Mouse (Mus musculus) kidney, embryonic 14.5 days (tissue): Measurements from ENCODE around the gene Nle1. TPM values are rescaled to one million over a fixed set of nuclear protein-coding genes. Genes with fewer than 3 reads are reported as not detected.

Experiments
- ATAC-seq: fragments of 200-750 bp; cut with Nextera tagmentation; 2 replicates; pipeline ENCODE4 v1.8.0; 2017; ENCODE audit warnings: moderate number of reproducible peaks, mild to moderate bottlenecking, moderate TSS enrichment, moderate library complexity; ENCODE audit not compliant: low FRiP score, low TSS enrichment
- H3K27ac ChIP-seq: fragments of 300-500 bp; sonication (generic); 2 replicates; pipeline ENCODE4 v1.5.1; 2014; ENCODE audit warnings: low read depth, mild to moderate bottlenecking, low read length, moderate library complexity, mixed read lengths
- H3K27me3 ChIP-seq: fragments of 300-500 bp; sonication (generic); 2 replicates; pipeline ENCODE4 v1.6.1; 2014; ENCODE audit warnings: mild to moderate bottlenecking, low read length; ENCODE audit not compliant: control insufficient read depth, insufficient read depth
- H3K36me3 ChIP-seq: fragments of 300-500 bp; sonication (generic); 2 replicates; pipeline ENCODE4 v1.6.1; 2014; ENCODE audit warnings: low read length, mixed read lengths; ENCODE audit not compliant: control insufficient read depth, insufficient read depth
- H3K4me1 ChIP-seq: fragments of 300-500 bp; sonication (generic); 2 replicates; pipeline ENCODE4 v1.6.1; 2014; ENCODE audit warnings: low read length, mixed read lengths; ENCODE audit not compliant: control insufficient read depth, insufficient read depth
- H3K4me2 ChIP-seq: fragments of 300-500 bp; sonication (generic); replicated peaks from 2 replicates; pipeline ENCODE4 v1.6.1; 2014; ENCODE audit warnings: low read depth, mild to moderate bottlenecking, low read length
- H3K4me3 ChIP-seq: fragments of 300-500 bp; sonication (generic); 2 replicates; pipeline ENCODE4 v1.5.1; 2014; ENCODE audit warnings: mild to moderate bottlenecking, low read length
- H3K9ac ChIP-seq: fragments of 300-500 bp; sonication (generic); 2 replicates; pipeline ENCODE4 v1.6.1; 2014; ENCODE audit warnings: low read depth, mild to moderate bottlenecking, low read length, moderate library complexity
- H3K9me3 ChIP-seq: fragments of 300-500 bp; sonication (generic); 2 replicates; pipeline ENCODE4 v1.6.1; 2016; ENCODE audit warnings: low read length; ENCODE audit not compliant: control insufficient read depth
- WGBS: fragments of 180-500 bp; shearing (Covaris S2); extraction: QIAGEN DNeasy Blood & Tissue Kit; methylation state at CpG from one replicate; pipeline ENCODE4 v1.1.7; 2014; 5-methylcytosine and 5-hydroxymethylcytosine counted together
- polyA plus RNA-seq: library from polyadenylated mRNA; unstranded; fragments of >200 nt; fragmentation: Nextera tagmentation; extraction: Ambion mirVana; gene quantifications from 2 replicates; pipeline ENCODE4 v1.2.1, GENCODE M21; 2014

The Nle1 gene
- polyA plus RNA-seq, 1 experiment from 2014 or later: 33.7 TPM

DNA sequence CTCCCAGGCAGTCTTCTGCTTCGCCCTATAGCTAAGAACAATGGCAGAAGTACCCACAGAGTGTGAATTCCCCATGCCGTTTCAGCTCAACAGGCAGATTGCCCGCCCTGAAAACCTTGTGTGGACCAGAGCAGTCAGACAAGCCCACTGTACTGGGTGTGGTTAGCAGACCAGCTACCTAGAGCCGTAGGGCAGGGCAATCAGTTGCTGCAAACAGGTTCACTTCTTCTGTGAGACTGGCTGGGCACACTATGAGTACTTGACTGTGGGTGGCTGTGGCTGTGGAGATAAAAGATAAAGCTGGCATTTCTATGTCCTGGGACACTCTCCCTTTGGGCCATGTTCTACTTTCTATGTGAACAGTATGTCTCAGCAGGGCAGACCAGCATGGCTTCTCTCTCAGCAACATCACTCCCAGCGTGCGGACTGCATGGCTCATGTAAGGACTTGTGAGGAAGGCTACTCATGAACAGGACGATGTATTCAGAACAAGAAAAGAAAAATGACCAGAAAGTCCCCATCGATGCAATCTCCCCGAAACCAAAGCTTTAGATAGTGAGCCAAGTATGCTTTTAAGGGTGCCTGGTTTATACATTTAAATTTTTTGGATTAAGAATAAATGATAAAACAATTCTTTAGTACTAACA, 52.8 kb downstream of the Nle1 start:
- Histone ChIP-seq H3K4me2 (no peak overlapping the region), H3K27ac (no peak overlapping the region), H3K36me3 (no peaks in the 10 kb centered on the region), H3K9me3 (no peaks in the 10 kb centered on the region), H3K4me1 (peaks cover 10% of the 10 kb centered on the region), H3K27me3 (no peaks in the 10 kb centered on the region), H3K4me3 (no peak overlapping the region), H3K9ac (no peak overlapping the region)
- no peak for ATAC-seq
- 80% methylated on average over 9 of the region's 9 CpGs for WGBS

DNA sequence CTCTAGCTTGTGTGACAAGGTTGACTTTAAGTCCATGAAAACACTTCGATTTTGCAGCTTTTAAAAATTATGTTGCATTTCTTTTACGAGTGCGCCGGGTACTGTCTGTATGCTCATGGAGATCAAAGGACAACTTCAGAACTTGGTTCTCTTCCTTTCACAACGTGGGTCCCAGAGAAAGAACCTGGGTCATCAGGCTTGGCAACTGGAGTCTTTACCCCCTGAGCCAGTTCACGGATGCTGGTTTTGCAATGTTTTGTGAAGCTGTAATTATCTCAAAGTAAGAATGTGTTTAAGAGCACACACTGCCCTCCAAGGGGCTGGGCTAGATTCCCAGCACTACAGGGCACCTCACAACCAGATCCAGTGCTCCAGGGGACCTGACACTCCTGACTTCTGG, 54.1 kb downstream of the Nle1 start:
- H3K4me3 ChIP-seq: no peak overlapping the region
- H3K27ac ChIP-seq: no peak overlapping the region
- no peak overlapping the region for H3K4me2 ChIP-seq
- no peaks in the 10 kb centered on the region for H3K9me3 ChIP-seq
- H3K27me3 ChIP-seq: no peaks in the 10 kb centered on the region
- no peak for ATAC-seq
- H3K4me1 ChIP-seq: peaks cover 18% of the 10 kb centered on the region
- 88% methylated on average over 6 of the region's 6 CpGs for WGBS
- H3K36me3 ChIP-seq: no peaks in the 10 kb centered on the region
- H3K9ac ChIP-seq: no peak overlapping the region

GRCm38 (mm10) chr11:82852958-82853357, 55.3 kb downstream of the Nle1 start:
- Histone ChIP-seq H3K4me1 (peaks cover 18% of the 10 kb centered on the region), H3K9me3 (no peaks in the 10 kb centered on the region), H3K27ac (no peak overlapping the region), H3K36me3 (no peaks in the 10 kb centered on the region), H3K4me3 (no peak overlapping the region), H3K4me2 (no peak overlapping the region), H3K27me3 (no peaks in the 10 kb centered on the region), H3K9ac (no peak overlapping the region)
- WGBS: 93% methylated on average over 7 of the region's 7 CpGs
- no peak for ATAC-seq

- no peak overlapping the region for H3K4me2 ChIP-seq
- no peak overlapping the region for H3K27ac ChIP-seq
- no peak overlapping the region for H3K9ac ChIP-seq
- H3K4me1 ChIP-seq: peaks cover 18% of the 10 kb centered on the region
- H3K36me3 ChIP-seq: no peaks in the 10 kb centered on the region
- 80% methylated on average over 10 of the region's 10 CpGs for WGBS
- H3K9me3 ChIP-seq: no peaks in the 10 kb centered on the region
- ATAC-seq: no peak
- no peak overlapping the region for H3K4me3 ChIP-seq
- no peaks in the 10 kb centered on the region for H3K27me3 ChIP-seq
Measured at GRCm38 (mm10) chr11:82852540-82852939, 55.7 kb downstream of the Nle1 start.

GRCm38 (mm10) chr11:82852115-82852514, 56.1 kb downstream of the Nle1 start:
- ATAC-seq: no peak
- Histone ChIP-seq H3K9me3 (no peaks in the 10 kb centered on the region), H3K9ac (no peak overlapping the region), H3K36me3 (no peaks in the 10 kb centered on the region), H3K4me1 (peaks cover 18% of the 10 kb centered on the region), H3K4me2 (no peak overlapping the region), H3K4me3 (no peak overlapping the region), H3K27ac (no peak overlapping the region), H3K27me3 (no peaks in the 10 kb centered on the region)
- 79% methylated on average over 11 of the region's 11 CpGs for WGBS

Other genes starting within 250 kb of the Nle1 start
- 0.21 and 0.31 TPM in 2 replicates for gene Cct6b, start 144.1 kb downstream of the Nle1 start, polyA plus RNA-seq
- gene Zfp830, start 144.1 kb downstream of the Nle1 start, polyA plus RNA-seq: 33.6 and 38.3 TPM in 2 replicates
- gene Lig3, start 127.3 kb downstream of the Nle1 start, polyA plus RNA-seq: 21.9 and 40.4 TPM in 2 replicates
- 13.1 and 23.5 TPM in 2 replicates for gene Rffl, start 37.2 kb downstream of the Nle1 start, polyA plus RNA-seq
- gene Rad51d, start 17.8 kb downstream of the Nle1 start, polyA plus RNA-seq: 8.8 and 11.5 TPM in 2 replicates
- 0.19 and 0.23 TPM in 2 replicates for gene Fndc8, start 16.3 kb downstream of the Nle1 start, polyA plus RNA-seq
- gene Unc45b, start 2.1 kb upstream of the Nle1 start, polyA plus RNA-seq: 2.4 and 2.5 TPM in 2 replicates
- gene Slfn5, start 42.9 kb upstream of the Nle1 start, polyA plus RNA-seq: 6.0 and 8.0 TPM in 2 replicates
- gene Slfn9, start 83.4 kb upstream of the Nle1 start, polyA plus RNA-seq: 11.6 and 18.6 TPM in 2 replicates
- 0.17 and 0.41 TPM in 2 replicates for gene Slfn8, start 112.4 kb upstream of the Nle1 start, polyA plus RNA-seq
- 3.3 and 3.8 TPM in 2 replicates for gene Slfn2, start 156.7 kb upstream of the Nle1 start, polyA plus RNA-seq
- gene Slfn1, start 208.4 kb upstream of the Nle1 start, polyA plus RNA-seq: 0.22 TPM in 1 of 2 replicates, not detected in the other